Mouse (Mus musculus) kidney, adult 2 months (tissue): ENCODE measurements around the gene Lhfpl3. TPM values are rescaled to one million over a fixed set of nuclear protein-coding genes. Genes with fewer than 3 reads are reported as not detected.

Experiments
- DNase-seq: peaks from one replicate; pipeline ENCODE4 v3.0.0; 2021
- H3K27ac ChIP-seq: fragments of 200-500 bp; 2 replicates; pipeline ENCODE4 v1.5.1; 2012; ENCODE audit warnings: low read depth, low read length, control low read depth, inconsistent platforms; ENCODE audit not compliant: insufficient read depth
- H3K27me3 ChIP-seq: fragments of 200-500 bp; replicated peaks from 2 replicates; pipeline ENCODE4 v1.6.1; 2012; ENCODE audit warnings: mild to moderate bottlenecking, moderate library complexity, low read length, inconsistent platforms; ENCODE audit not compliant: control insufficient read depth, insufficient read depth
- H3K36me3 ChIP-seq: fragments of 200-500 bp; 2 replicates; pipeline ENCODE4 v1.6.1; 2012; ENCODE audit warnings: mild to moderate bottlenecking, moderate library complexity, low read length, inconsistent platforms; ENCODE audit not compliant: control insufficient read depth, insufficient read depth
- H3K4me1 ChIP-seq: fragments of 200-500 bp; 2 replicates; pipeline ENCODE4 v1.6.1; 2011; ENCODE audit warnings: low read length; ENCODE audit not compliant: control insufficient read depth, insufficient read depth
- H3K4me3 ChIP-seq: fragments of 200-500 bp; 2 replicates; pipeline ENCODE4 v1.5.1; 2011; ENCODE audit warnings: mild to moderate bottlenecking, low read depth, low read length, control low read depth; ENCODE audit not compliant: insufficient read depth
- CTCF ChIP-seq: fragments of 200-500 bp; conservative IDR thresholded peaks from 2 replicates; pipeline ENCODE4 v1.5.1; 2011; ENCODE audit warnings: low read depth, mild to moderate bottlenecking, control low read depth, low read length, moderate library complexity, mixed read lengths; ENCODE audit not compliant: insufficient read depth, insufficient read length
- POLR2A ChIP-seq: fragments of 200-500 bp; IDR thresholded peaks from one replicate; pipeline ENCODE4 v1.6.1; 2011; ENCODE audit warnings: low read depth, low read length, control low read depth
- WGBS: fragments of 180-500 bp; shearing (Covaris S2); methylation state at CpG from one replicate; pipeline ENCODE4 v1.1.7; 2018; 5-methylcytosine and 5-hydroxymethylcytosine counted together
- polyA plus RNA-seq: library from polyadenylated mRNA; depleted of rRNA; stranded (reverse); fragments of >200 nt; gene quantifications from 2 replicates; pipeline ENCODE4 v1.2.3, GENCODE M21; 2012

Lhfpl3 gene
- polyA plus RNA-seq, 1 experiment, result 0.16 TPM

DNA sequence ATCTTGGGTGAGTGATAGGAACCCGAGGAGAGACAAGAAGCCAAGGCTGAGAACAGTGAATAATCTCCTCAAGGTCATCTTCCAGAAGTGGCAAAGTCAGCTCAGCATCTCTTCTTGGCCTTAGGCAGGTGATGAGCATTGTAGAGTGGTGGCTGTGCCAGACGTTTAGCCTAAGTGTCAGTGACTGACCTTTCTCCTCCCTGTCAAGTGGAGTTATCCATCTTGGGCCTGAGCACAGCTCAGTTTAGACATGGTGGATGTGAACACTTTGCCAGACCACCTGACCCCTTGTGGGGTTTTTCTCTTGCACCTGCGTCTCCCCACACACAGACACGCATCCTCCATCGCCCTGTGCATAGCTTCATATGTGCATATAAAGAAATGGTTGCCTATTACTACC is 305.6 kb downstream of the Lhfpl3 start:
- no peaks in the 10 kb centered on the region for H3K4me1 ChIP-seq
- WGBS, result 76% methylated on average over 5 of the region's 5 CpGs
- no peak overlapping the region for H3K27ac ChIP-seq
- H3K27me3 ChIP-seq, result no peaks in the 10 kb centered on the region
- DNase-seq, result no peak
- H3K4me3 ChIP-seq, result no peak overlapping the region
- no peaks in the 10 kb centered on the region for H3K36me3 ChIP-seq
- no peak for TF ChIP-seq POLR2A
- no peak for TF ChIP-seq CTCF

DNA sequence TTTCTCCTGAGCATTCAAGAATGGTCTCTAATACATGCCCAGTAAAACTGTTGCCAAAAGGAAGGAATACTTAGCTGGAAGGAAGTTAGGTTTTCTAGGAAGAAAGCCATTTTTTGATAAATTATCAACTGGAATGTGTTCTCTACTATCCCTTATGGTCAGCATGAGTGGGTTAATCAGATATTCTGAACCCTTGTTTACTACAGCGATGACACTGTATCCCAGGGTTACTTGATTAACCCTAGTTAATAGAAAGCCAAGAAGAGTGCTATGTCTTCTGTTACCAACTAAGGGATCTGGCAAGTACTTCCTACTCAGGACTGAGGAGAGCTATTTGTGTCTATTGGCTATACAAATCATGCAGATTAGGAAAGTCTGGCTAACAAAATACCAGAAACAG is 349.0 kb downstream of the Lhfpl3 start:
- Histone ChIP-seq H3K4me3 (no peak overlapping the region), H3K4me1 (no peaks in the 10 kb centered on the region; the same call in 1 of the 2 replicates), H3K27ac (no peak overlapping the region), H3K36me3 (no peaks in the 10 kb centered on the region), H3K27me3 (no peaks in the 10 kb centered on the region)
- 31% methylated on average over 1 of the region's 1 CpGs for WGBS
- TF ChIP-seq POLR2A (no peak), CTCF (no peak)
- DNase-seq, result peak; percentile 70

DNA sequence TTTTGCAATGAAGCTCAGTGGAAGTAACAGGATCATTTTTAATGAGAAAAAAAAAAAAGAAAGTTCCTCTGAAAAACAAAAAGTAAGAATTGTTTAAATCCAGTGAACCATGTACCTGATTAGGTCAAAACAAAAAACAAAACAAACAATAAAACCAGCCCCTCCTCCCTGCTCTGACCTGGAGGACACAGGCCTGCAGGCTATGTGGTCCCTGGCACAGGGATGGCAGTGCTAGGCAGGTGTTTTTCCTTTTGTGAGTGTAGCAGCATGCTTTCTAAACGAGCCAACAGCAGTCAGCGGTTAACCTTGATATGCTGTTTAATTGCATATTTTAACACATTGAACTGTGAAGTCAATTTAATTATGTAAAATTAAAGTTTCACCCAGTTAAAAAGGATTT is 360.7 kb downstream of the Lhfpl3 start:
- Histone ChIP-seq H3K27me3 (no peaks in the 10 kb centered on the region), H3K27ac (no peak overlapping the region), H3K36me3 (no peaks in the 10 kb centered on the region), H3K4me3 (no peak overlapping the region), H3K4me1 (no peaks in the 10 kb centered on the region)
- WGBS, result 59% methylated on average over 2 of the region's 2 CpGs
- TF ChIP-seq CTCF, result no peak
- no peak for TF ChIP-seq POLR2A
- DNase-seq, result no peak

DNA sequence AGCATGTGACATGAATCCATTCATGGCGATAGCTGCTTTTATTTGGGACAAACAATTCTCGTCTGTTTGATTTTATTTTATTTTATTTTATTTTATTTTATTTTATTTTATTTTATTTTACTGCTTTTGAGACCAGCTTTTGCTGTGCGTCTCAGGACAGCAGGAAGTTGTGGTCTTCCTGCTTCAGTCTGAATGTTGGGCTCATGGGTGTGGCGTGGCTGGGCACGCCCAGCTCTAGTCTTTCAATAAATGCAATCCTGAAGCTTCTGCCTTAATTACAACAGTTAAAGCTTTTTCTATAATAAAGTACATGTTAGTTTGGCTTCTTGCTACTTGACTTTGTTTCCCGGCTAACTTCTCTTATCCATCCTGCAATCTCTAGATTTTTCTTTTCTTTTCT is 365.4 kb downstream of the Lhfpl3 start:
- WGBS, result 78% methylated on average over 6 of the region's 6 CpGs
- no peaks in the 10 kb centered on the region for H3K4me1 ChIP-seq
- H3K4me3 ChIP-seq, result no peak overlapping the region
- H3K27ac ChIP-seq, result no peak overlapping the region
- no peak for TF ChIP-seq CTCF
- no peak for TF ChIP-seq POLR2A
- no peaks in the 10 kb centered on the region for H3K36me3 ChIP-seq
- no peaks in the 10 kb centered on the region; the same call in 1 of the 2 replicates for H3K27me3 ChIP-seq
- DNase-seq, result no peak

DNA sequence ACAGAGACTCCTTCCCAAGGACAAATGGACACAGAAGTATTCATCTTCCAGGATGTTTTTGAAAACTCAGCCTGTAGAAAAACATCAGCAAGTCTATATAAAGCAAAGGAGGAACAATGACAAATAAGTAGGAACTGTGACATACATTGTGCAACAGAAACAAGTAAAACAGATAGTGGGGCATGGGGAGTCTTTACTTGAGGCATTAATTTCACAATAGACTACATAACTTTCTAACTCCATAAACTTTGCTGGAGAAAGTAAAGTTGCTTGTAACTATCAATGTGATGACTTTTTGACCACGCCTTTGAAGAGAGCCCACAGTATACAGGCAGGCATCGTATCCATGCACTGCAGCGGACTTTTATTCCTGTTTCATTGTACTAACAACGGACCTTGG is 368.4 kb downstream of the Lhfpl3 start:
- no peaks in the 10 kb centered on the region for H3K36me3 ChIP-seq
- TF ChIP-seq POLR2A (no peak), CTCF (no peak)
- WGBS, result 89% methylated on average over 4 of the region's 4 CpGs
- no peak overlapping the region for H3K4me3 ChIP-seq
- no peak overlapping the region for H3K27ac ChIP-seq
- no peaks in the 10 kb centered on the region for H3K4me1 ChIP-seq
- no peaks in the 10 kb centered on the region; the same call in 1 of the 2 replicates for H3K27me3 ChIP-seq
- DNase-seq, result no peak

DNA sequence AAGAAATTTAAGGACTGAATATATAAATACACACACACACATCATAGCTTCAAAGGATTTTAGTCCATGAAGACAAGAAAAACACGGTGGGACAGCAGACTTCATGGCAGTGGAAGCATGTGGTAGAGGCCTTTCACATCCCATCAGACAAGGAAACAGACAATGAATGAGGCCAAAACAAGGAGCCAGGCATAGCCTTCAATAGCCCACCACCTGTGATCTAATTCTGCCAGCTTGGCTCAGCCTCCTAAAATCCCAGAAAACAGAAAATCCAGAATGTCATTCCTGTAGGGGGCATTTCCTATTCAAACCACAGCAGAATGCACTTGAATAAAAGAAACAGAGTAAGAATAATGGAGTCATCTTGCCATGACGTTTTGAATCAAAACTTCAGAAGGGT is 381.0 kb downstream of the Lhfpl3 start:
- no peak for DNase-seq
- TF ChIP-seq POLR2A (no peak), CTCF (no peak)
- H3K27me3 ChIP-seq, result no peaks in the 10 kb centered on the region
- H3K36me3 ChIP-seq, result no peaks in the 10 kb centered on the region
- H3K4me3 ChIP-seq, result no peak overlapping the region
- WGBS, result 76% methylated on average over 2 of the region's 2 CpGs
- H3K4me1 ChIP-seq, result no peaks in the 10 kb centered on the region
- H3K27ac ChIP-seq, result no peak overlapping the region

GRCm38 (mm10) chr5:23140183-23140921 is 394.5 kb downstream of the Lhfpl3 start:
- H3K36me3 ChIP-seq, result no peaks in the 10 kb centered on the region
- no peak overlapping the region for H3K27ac ChIP-seq
- DNase-seq, result peak; percentile 21
- TF ChIP-seq POLR2A (no peak), CTCF (no peak)
- no peaks in the 10 kb centered on the region for H3K27me3 ChIP-seq
- WGBS, result 51% methylated on average over 9 of the region's 9 CpGs
- no peaks in the 10 kb centered on the region for H3K4me1 ChIP-seq
- H3K4me3 ChIP-seq, result no peak overlapping the region
